Mouse (Mus musculus): ENCODE data around the gene Map4k2.

Map4k2 gene

GRCm38 (mm10) chr19:6315573-6315972, 25.4 kb upstream of the Map4k2 start:
- no peak for DNase-seq (ENCODE audit: low read depth, low spot score)

GRCm38 (mm10) chr19:6318145-6318544, 22.8 kb upstream of the Map4k2 start:
- no peak for DNase-seq (ENCODE audit: low read depth, low spot score)

DNA sequence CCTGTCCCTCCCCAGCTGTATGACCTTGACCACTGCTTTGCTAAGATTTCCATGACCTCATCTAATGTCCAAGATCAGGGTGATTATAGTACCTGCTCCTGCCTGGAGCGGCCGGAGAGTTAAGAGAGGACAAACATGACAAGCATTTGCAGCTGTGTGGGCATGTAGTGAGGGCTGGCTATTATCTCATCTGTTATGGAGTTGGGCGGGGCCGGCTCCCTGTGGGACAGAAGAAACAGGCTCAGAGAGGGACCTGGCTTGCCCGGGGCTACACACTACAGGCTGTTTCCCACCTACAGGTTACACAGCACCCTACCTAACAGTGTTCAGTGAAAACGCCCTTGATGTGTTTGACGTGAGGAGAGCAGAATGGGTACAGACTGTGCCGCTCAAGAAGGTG, 19.6 kb upstream of the Map4k2 start:
- no peak for DNase-seq (ENCODE audit: low read depth, low spot score)

- no peak for DNase-seq (ENCODE audit: low read depth, low spot score)
Measured at GRCm38 (mm10) chr19:6321786-6322621, 18.9 kb upstream of the Map4k2 start.

DNA sequence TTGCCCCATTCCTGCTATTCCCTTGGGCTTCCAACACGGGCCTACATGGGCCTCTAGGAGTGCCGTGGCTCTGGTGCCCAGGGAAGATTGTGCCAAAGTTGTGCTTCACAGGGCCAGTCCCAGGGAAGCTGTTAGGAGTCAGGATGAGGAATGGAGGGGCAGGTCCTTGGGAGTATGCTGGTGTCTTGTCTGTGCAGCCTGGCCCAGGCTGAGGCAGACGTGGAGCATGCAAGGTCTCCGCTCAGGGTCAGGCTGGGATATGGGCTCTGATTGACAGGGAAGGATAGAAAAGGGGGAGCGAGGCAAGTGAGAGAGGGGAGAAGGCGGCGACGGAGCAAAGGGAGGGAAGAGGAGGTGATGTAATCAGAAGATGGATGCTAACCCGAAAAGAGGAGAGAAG, 16.2 kb upstream of the Map4k2 start:
- DNase-seq (ENCODE audit: low read depth, low spot score), result no peak

DNA sequence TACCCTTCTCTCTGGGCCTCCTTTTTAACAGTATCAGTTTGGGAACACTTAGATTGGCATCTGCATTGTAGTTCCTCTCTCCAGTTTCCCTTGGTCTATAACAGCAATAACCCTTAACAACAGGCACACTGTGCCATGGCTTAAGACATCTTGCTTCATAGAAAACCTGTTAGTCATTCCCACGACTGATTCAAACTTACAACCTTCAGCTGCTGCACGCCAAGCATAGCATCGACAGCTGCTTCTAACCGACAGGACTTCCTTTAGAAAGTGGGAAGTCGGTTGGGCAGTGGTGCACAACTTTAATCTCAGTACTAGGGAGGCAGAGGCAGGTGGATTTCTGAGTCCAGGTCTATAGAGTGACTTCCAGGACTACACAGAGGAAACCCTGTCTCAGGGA, 9.8 kb upstream of the Map4k2 start:
- no peak for DNase-seq (ENCODE audit: low read depth, low spot score)

- no peak for DNase-seq (ENCODE audit: low read depth, low spot score)
Measured at GRCm38 (mm10) chr19:6331719-6332516, 9.0 kb upstream of the Map4k2 start.

- no peak for DNase-seq (ENCODE audit: low read depth, low spot score)
Measured at GRCm38 (mm10) chr19:6333761-6334595, 7.0 kb upstream of the Map4k2 start.

DNA sequence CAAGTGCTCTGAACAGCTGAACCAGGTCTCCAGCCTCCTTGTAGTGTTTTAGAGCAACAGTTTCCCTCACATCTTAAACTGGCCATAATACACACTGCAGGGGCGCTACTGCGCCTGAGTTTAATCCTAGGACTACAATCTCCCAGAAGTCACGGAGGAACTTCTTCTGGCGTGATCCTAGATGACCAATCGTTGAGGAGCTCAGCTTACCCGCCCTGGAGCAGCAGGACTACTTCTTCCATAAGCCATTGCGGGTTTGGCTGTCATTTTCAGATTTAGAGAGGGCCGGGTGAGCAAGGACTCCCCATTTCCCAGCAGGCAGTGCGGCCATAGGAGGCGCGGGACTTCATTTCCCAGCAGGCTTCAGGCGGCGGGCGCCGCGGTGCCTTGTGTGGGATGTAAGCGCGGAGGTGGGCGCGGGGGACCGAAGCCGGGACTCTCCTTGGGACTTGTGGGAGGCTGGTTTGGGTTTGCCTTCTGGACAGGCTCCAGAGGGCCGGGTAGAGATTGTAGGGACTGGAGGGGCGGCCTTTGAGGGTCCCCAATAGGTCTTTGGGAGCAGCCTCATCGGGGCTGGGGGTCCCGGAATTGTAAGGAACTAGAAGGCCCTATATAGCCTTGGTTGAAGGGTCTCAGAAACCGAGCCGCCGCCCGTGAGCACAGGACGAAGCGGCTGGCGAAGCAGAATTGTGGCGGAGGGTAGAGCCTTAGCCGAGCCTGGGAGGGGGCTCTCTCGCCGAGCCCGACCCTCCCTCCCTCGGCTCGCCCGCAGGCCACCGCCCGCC, 6.1 kb upstream of the Map4k2 start, which contains the start of gene Men1:
Men1 (plus strand) TSS at position 307 of the 785 bp plus-strand sequence.
- DNase-seq (ENCODE audit: low read depth, low spot score), result peak; percentile 92

- no peak for DNase-seq (ENCODE audit: low read depth, low spot score)
Measured at GRCm38 (mm10) chr19:6335458-6335827, 5.5 kb upstream of the Map4k2 start.

DNA sequence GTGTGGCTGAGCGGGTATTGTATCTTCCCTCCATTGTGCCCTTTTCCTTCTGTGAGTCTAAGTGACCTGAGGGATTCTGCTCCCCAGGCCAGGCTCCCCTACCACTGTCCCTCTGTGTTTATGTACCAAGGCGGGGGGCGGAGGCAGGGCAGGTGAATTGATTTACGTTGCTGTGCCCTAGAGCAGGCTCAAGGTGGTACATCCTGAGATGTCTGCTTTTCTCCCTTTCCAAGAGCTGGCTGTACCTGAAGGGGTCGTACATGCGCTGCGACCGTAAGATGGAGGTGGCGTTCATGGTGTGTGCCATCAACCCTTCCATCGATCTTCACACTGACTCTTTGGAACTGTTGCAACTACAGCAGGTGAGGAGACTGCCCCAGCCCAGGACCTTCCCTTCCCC, 4.0 kb upstream of the Map4k2 start:
- no peak for DNase-seq (ENCODE audit: low read depth, low spot score)

DNA sequence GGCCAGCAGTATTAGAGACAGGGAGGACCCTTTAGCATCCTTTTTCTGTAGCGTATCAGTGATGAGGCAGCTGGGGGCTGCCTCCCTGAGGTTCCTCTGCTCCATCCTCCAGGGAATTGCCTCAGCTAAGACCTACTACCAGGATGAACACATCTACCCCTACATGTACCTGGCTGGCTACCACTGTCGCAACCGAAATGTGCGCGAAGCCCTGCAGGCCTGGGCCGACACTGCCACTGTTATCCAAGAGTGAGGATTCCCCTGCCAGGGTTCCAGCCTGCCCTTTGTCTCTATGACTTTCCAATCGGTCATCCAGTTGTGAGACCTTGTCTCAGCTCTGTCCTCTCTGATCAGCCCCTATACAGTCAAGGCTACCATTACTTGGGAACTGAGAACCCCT, 2.8 kb upstream of the Map4k2 start:
- DNase-seq (ENCODE audit: low read depth, low spot score), result no peak

GRCm38 (mm10) chr19:6338716-6339115, 2.2 kb upstream of the Map4k2 start:
- DNase-seq (ENCODE audit: low read depth, low spot score), result no peak

- no peak for DNase-seq (ENCODE audit: low read depth, low spot score)
Measured at GRCm38 (mm10) chr19:6339191-6339590, 1.7 kb upstream of the Map4k2 start.

DNA sequence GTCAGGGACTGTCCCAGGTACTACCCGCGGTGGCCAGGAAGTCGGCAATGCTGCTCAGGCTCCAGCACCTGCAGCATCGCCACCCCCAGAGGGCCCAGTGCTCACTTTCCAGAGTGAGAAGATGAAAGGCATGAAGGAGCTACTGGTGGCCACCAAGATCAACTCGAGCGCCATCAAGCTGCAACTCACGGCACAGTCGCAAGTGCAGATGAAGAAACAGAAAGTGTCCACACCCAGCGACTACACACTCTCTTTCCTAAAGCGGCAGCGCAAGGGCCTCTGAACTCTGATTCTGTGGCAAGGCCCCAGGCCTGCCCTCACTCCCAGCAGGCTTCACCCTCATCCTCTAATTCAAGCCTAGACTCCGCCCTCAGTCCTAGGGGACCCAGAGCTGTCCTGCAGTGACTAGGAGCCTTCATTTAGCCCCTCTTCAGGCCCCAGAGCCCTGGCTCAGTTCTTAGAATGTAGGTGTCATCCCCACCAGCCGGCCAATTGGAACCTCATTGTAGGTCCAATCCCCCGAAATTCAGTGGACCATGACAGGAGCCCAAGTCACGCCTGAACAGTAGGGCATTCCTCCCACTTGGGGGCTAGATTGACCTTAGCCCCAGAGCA, 938 bp upstream of the Map4k2 start:
- DNase-seq (ENCODE audit: low read depth, low spot score), result no peak

DNA sequence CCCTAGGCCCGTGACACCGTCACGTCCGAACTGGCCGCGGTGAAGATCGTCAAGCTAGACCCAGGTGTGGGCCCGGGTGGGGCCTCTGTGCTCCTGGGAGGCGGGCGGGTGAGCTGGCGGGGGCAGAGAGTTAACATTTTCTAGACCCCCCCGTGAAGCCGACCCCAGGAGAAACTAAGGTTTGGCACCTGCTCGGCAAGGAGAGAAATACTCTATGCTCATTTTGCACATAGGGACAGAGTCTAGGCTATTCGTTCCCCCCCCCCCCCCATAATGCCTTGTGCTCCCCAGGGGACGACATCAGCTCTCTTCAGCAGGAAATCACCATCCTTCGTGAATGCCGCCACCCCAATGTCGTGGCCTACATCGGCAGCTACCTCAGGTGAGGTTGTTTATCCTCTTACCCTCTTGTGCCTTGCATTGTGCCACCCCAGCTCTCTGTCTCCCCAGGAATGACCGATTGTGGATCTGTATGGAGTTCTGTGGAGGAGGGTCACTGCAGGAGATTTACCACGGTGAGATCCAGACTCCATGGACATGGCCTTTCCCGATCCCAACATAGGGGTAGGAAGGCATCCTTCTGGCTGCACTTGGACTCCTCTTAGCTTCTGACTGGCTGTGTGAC, 630 bp downstream of the Map4k2 start:
- DNase-seq (ENCODE audit: low read depth, low spot score), result no peak

GRCm38 (mm10) chr19:6342276-6342933, 1.5 kb downstream of the Map4k2 start:
- no peak for DNase-seq (ENCODE audit: low read depth, low spot score)

DNA sequence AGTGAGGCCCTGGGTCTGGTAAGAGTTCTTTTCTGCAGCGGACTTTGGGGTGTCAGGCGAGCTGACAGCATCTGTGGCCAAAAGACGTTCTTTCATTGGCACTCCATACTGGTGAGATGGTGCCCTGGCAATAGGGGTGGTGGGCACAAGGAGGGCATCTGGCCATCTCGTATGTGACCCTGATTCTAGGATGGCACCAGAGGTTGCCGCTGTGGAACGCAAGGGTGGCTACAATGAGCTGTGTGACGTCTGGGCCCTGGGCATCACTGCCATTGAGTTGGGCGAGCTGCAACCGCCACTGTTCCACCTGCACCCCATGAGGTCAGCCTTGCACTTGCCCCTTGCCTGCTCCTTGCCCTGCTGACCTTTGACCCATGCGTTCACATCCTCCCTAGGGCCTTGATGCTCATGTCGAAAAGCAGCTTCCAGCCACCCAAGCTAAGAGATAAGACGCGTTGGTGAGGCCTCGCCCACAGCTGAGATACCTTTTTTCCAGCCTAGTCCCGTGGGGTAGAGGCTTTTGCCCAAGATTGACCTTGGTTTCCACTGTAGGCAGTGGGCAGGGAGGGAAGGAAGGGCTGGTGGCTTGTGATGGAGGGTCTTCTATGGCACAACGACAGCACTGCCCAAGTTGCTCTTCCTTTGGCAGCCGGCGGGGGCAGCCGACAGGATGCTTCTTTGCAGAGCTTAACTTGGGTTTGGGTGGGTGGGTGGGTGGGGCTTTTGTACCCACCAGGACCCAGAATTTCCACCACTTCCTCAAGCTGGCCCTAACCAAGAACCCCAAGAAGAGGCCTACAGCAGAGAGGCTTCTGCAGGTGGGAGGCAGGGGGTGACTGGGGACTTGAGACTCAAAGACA, 2.4 kb downstream of the Map4k2 start:
- no peak for DNase-seq (ENCODE audit: low read depth, low spot score)

- no peak for DNase-seq (ENCODE audit: low read depth, low spot score)
Measured at GRCm38 (mm10) chr19:6343996-6344395, 3.1 kb downstream of the Map4k2 start.
